Mouse (Mus musculus) bone marrow, adult 2 months (tissue): ENCODE results near the gene Qrich1. TPM values are rescaled to one million over a fixed set of nuclear protein-coding genes. Genes with fewer than 3 reads are reported as not detected.

ENCODE experiments used
- H3K27ac ChIP-seq: fragments of 200-500 bp; 2 replicates; pipeline ENCODE4 v1.5.1; 2012; ENCODE audit warnings: low read depth, mild to moderate bottlenecking, control low read depth, inconsistent platforms, low read length; ENCODE audit not compliant: control insufficient read depth, poor library complexity, insufficient read depth
- H3K4me1 ChIP-seq: fragments of 200-500 bp; 2 replicates; pipeline ENCODE4 v1.6.1; 2011; ENCODE audit warnings: low read length; ENCODE audit not compliant: control insufficient read depth, insufficient read depth
- H3K4me3 ChIP-seq: fragments of 200-500 bp; replicated peaks from 2 replicates; pipeline ENCODE3; 2011; ENCODE audit warnings: mild to moderate bottlenecking, low read depth, low read length, control low read depth; ENCODE audit not compliant: control insufficient read depth
- CTCF ChIP-seq: fragments of 200-500 bp; IDR thresholded peaks from 2 replicates; pipeline ENCODE4 v1.5.1; 2011; ENCODE audit warnings: low read length, control low read depth; ENCODE audit not compliant: control insufficient read depth, insufficient read depth
- POLR2A ChIP-seq: fragments of 200-500 bp; IDR thresholded peaks from 2 replicates; pipeline ENCODE4 v1.6.1; 2011; ENCODE audit warnings: low read depth, mild to moderate bottlenecking, control low read depth, low read length, borderline replicate concordance; ENCODE audit not compliant: control insufficient read depth
- WGBS: fragments of 180-500 bp; shearing (Covaris S2); methylation state at CpG from one replicate; pipeline ENCODE4 v1.1.7; 2018; 5-methylcytosine and 5-hydroxymethylcytosine counted together
- polyA plus RNA-seq: library from polyadenylated mRNA; stranded (reverse); fragments of >200 nt; gene quantifications from 2 replicates; pipeline ENCODE4 v1.2.4, GENCODE M21; 2011; ENCODE audit warnings: low replicate concordance; ENCODE audit not compliant: missing spikeins, insufficient read depth, insufficient read length

Gene Qrich1
- polyA plus RNA-seq, 1 experiment, result 50.5 TPM

GRCm38 (mm10) chr9:108499231-108499630 lies 17.4 kb upstream of the Qrich1 start:
- 94% methylated on average over 7 of the region's 7 CpGs for WGBS
- Histone ChIP-seq H3K4me3 (no peak overlapping the region), H3K27ac (no peak overlapping the region; the same call in 1 of the 2 replicates), H3K4me1 (no peaks in the 10 kb centered on the region)
- TF ChIP-seq POLR2A (no peak), CTCF (no peak)

- Histone ChIP-seq H3K27ac (no peak overlapping the region), H3K4me1 (no peaks in the 10 kb centered on the region), H3K4me3 (no peak overlapping the region)
- TF ChIP-seq POLR2A, result no peak
- TF ChIP-seq CTCF, result no peak
- whole genome bisulfite sequencing, result 94% methylated on average over 15 of the region's 15 CpGs
These were observed 16.7 kb upstream of the Qrich1 start for GRCm38 (mm10) chr9:108499943-108500342.

GRCm38 (mm10) chr9:108506901-108507300 lies 9.7 kb upstream of the Qrich1 start:
- Histone ChIP-seq H3K4me3 (no peak overlapping the region), H3K4me1 (no peaks in the 10 kb centered on the region; the same call in 1 of the 2 replicates), H3K27ac (no peak overlapping the region)
- 86% methylated on average over 7 of the region's 7 CpGs for WGBS
- TF ChIP-seq CTCF (no peak), POLR2A (no peak)

GRCm38 (mm10) chr9:108507619-108508434 lies 8.8 kb upstream of the Qrich1 start, which contains the start of gene Qars:
TSS of gene Qars (plus strand) at chr9:108507706.
- TF ChIP-seq CTCF (no peak), POLR2A (peak; percentile 26; the same call in 1 of the 2 replicates)
- peak within 1 kb of the TSS; percentile 76 for H3K4me3 ChIP-seq
- no peaks in the 10 kb centered on the region; the same call in 1 of the 2 replicates for H3K4me1 ChIP-seq
- under 1% methylated on average over 37 of the region's 37 CpGs for WGBS
- peak within 1 kb of the TSS; percentile 57 for H3K27ac ChIP-seq

GRCm38 (mm10) chr9:108508776-108509175 lies 7.8 kb upstream of the Qrich1 start:
- TF ChIP-seq CTCF, result no peak
- TF ChIP-seq POLR2A, result no peak
- Histone ChIP-seq H3K4me3 (no peak overlapping the region), H3K4me1 (no peaks in the 10 kb centered on the region; the same call in 1 of the 2 replicates), H3K27ac (no peak overlapping the region)
- 72% methylated on average over 7 of the region's 7 CpGs for WGBS

- 1% methylated on average over 83 of the region's 95 CpGs for WGBS
- Histone ChIP-seq H3K4me1 (no peaks in the 10 kb centered on the region), H3K4me3 (peak overlapping the region; percentile 74), H3K27ac (peak overlapping the region; percentile 99)
- TF ChIP-seq CTCF, result no peak
- TF ChIP-seq POLR2A, result no peak
These were observed 786 bp downstream of the Qrich1 start for GRCm38 (mm10) chr9:108517253-108517930.

GRCm38 (mm10) chr9:108517931-108518332 lies 1.3 kb downstream of the Qrich1 start:
- no peak for TF ChIP-seq CTCF
- TF ChIP-seq POLR2A, result no peak
- WGBS, result under 1% methylated on average over 13 of the region's 13 CpGs
- Histone ChIP-seq H3K4me3 (peak overlapping the region; percentile 74), H3K4me1 (no peaks in the 10 kb centered on the region), H3K27ac (peak overlapping the region; percentile 91)

- H3K27ac ChIP-seq, result no peak overlapping the region
- no peak for TF ChIP-seq POLR2A
- no peak for TF ChIP-seq CTCF
- H3K4me1 ChIP-seq, result no peaks in the 10 kb centered on the region
- WGBS, result 64% methylated on average over 2 of the region's 2 CpGs
- no peak overlapping the region for H3K4me3 ChIP-seq
These were observed 5.0 kb downstream of the Qrich1 start for GRCm38 (mm10) chr9:108521604-108522003.
